Mouse (Mus musculus) forebrain, postnatal 0 days (tissue): ENCODE measurements around the gene Stat3. TPM values are rescaled to one million over a fixed set of nuclear protein-coding genes. Genes with fewer than 3 reads are reported as not detected.
A peak's percentile ranks its signal among the peaks of the same experiment; 100 is the strongest.

Experiments used
- ATAC-seq: fragments of 200-750 bp; cut with Nextera tagmentation; 2 replicates; pipeline ENCODE4 v1.8.0; 2017; ENCODE audit warnings: mild to moderate bottlenecking, moderate library complexity
- DNase-seq: peaks from one replicate; pipeline ENCODE4 v3.0.0-alpha.2; 2015
- H3K27ac ChIP-seq: fragments of 300-500 bp; sonication (generic); 2 replicates; pipeline ENCODE4 v1.5.1; 2014; ENCODE audit warnings: low read depth, mild to moderate bottlenecking, antibody characterized with exemption, low read length, moderate library complexity, mixed read lengths
- H3K27me3 ChIP-seq: fragments of 300-500 bp; sonication (generic); 2 replicates; pipeline ENCODE4 v1.6.1; 2014; ENCODE audit warnings: mild to moderate bottlenecking, low read length, mixed read lengths; ENCODE audit not compliant: insufficient read depth
- H3K36me3 ChIP-seq: fragments of 300-500 bp; sonication (generic); 2 replicates; pipeline ENCODE4 v1.6.1; 2014; ENCODE audit warnings: mild to moderate bottlenecking, moderate library complexity; ENCODE audit not compliant: insufficient read depth
- H3K4me1 ChIP-seq: fragments of 300-500 bp; sonication (generic); 2 replicates; pipeline ENCODE4 v1.6.1; 2014; ENCODE audit warnings: antibody characterized with exemption; ENCODE audit not compliant: insufficient read depth
- H3K4me2 ChIP-seq: fragments of 300-500 bp; sonication (generic); 2 replicates; pipeline ENCODE4 v1.6.1; 2014; ENCODE audit warnings: low read depth, mild to moderate bottlenecking, moderate library complexity
- H3K4me3 ChIP-seq: fragments of 300-500 bp; sonication (generic); 2 replicates; pipeline ENCODE4 v1.5.1; 2014; ENCODE audit warnings: low read depth, low read length, mixed read lengths
- H3K9ac ChIP-seq: fragments of 300-500 bp; sonication (generic); 2 replicates; pipeline ENCODE4 v1.6.1; 2014; ENCODE audit warnings: mild to moderate bottlenecking
- H3K9me3 ChIP-seq: fragments of 300-500 bp; sonication (generic); 2 replicates; pipeline ENCODE4 v1.6.1; 2016; ENCODE audit warnings: low read length
- CTCF ChIP-seq: sonication (generic); IDR thresholded peaks from 2 replicates; pipeline ENCODE4 v1.5.1; 2016; ENCODE audit warnings: antibody characterized with exemption, control low read depth, low read depth
- WGBS: fragments of 180-500 bp; shearing (Covaris S2); extraction: QIAGEN DNeasy Blood & Tissue Kit; methylation state at CpG from one replicate; pipeline ENCODE4 v1.1.7; 2014; 5-methylcytosine and 5-hydroxymethylcytosine counted together
- polyA plus RNA-seq: library from polyadenylated mRNA; unstranded; fragments of >200 nt; fragmentation: Nextera tagmentation; extraction: Ambion mirVana; gene quantifications from 2 replicates; pipeline ENCODE4 v1.2.1, GENCODE M21; 2015
- total RNA-seq: library from RNA; depleted of rRNA; stranded (reverse); fragments of >200 nt; gene quantifications from 2 replicates; pipeline ENCODE4 v1.2.3, GENCODE M21; 2014

Stat3 gene
- total and polyA plus RNA-seq, 2 experiments from 2014 or later, result 31.2 to 42.5 TPM

- Histone ChIP-seq H3K4me3 (no peak overlapping the region), H3K9ac (no peak overlapping the region), H3K27me3 (peaks cover 60% of the 10 kb centered on the region), H3K4me1 (no peaks in the 10 kb centered on the region), H3K4me2 (no peak overlapping the region), H3K36me3 (no peaks in the 10 kb centered on the region), H3K9me3 (no peaks in the 10 kb centered on the region), H3K27ac (no peak overlapping the region)
- WGBS, result 28% methylated on average over 3 of the region's 3 CpGs
- ATAC-seq (no peak), DNase-seq (no peak)
- TF ChIP-seq CTCF, result no peak
These were observed 77.5 kb downstream of the Stat3 start for GRCm38 (mm10) chr11:100861836-100862235.

GRCm38 (mm10) chr11:100861335-100861734 is 78.0 kb downstream of the Stat3 start:
- Histone ChIP-seq H3K9ac (no peak overlapping the region), H3K27me3 (peaks cover 60% of the 10 kb centered on the region), H3K9me3 (no peaks in the 10 kb centered on the region), H3K4me1 (no peaks in the 10 kb centered on the region), H3K4me3 (no peak overlapping the region), H3K36me3 (no peaks in the 10 kb centered on the region), H3K4me2 (no peak overlapping the region), H3K27ac (no peak overlapping the region)
- WGBS, result 91% methylated on average over 7 of the region's 7 CpGs
- DNase-seq (no peak), ATAC-seq (no peak)
- TF ChIP-seq CTCF, result no peak

- Histone ChIP-seq H3K4me1 (no peaks in the 10 kb centered on the region), H3K36me3 (no peaks in the 10 kb centered on the region), H3K9me3 (no peaks in the 10 kb centered on the region), H3K27ac (no peak overlapping the region), H3K4me2 (peak overlapping the region; percentile 51), H3K9ac (0 out of 2 replicates have a peak overlapping the region, but pooled peaks have one; percentile 33), H3K27me3 (peaks cover 56% of the 10 kb centered on the region), H3K4me3 (peak overlapping the region; percentile 35)
- no peak for TF ChIP-seq CTCF
- ATAC-seq (peak; percentile 89), DNase-seq (peak; percentile 35)
- WGBS, result 5% methylated on average over 52 of the region's 55 CpGs
These were observed 78.9 kb downstream of the Stat3 start for GRCm38 (mm10) chr11:100860198-100861048.

- H3K27me3 ChIP-seq, result peaks cover 59% of the 10 kb centered on the region
- H3K27ac ChIP-seq, result no peak overlapping the region
- DNase-seq, result no peak
- 56% methylated on average over 6 of the region's 6 CpGs for WGBS
- H3K4me3 ChIP-seq, result peak overlapping the region; percentile 35
- ATAC-seq, result no peak
- H3K9ac ChIP-seq, result no peak overlapping the region
- no peaks in the 10 kb centered on the region for H3K36me3 ChIP-seq
- no peaks in the 10 kb centered on the region for H3K9me3 ChIP-seq
- TF ChIP-seq CTCF, result no peak
- H3K4me1 ChIP-seq, result no peaks in the 10 kb centered on the region
- H3K4me2 ChIP-seq, result peak overlapping the region; percentile 51; the same call in 1 of the 2 replicates
These were observed 79.7 kb downstream of the Stat3 start for GRCm38 (mm10) chr11:100859579-100860075.

GRCm38 (mm10) chr11:100858935-100859578 is 80.3 kb downstream of the Stat3 start, which contains the start of gene Stat5a:
Stat5a (plus strand) TSS chr11:100859351.
- Histone ChIP-seq H3K4me1 (no peaks in the 10 kb centered on the region), H3K27ac (no peak within 1 kb of the TSS), H3K4me2 (peak within 1 kb of the TSS; percentile 51), H3K4me3 (peak within 1 kb of the TSS; percentile 35), H3K27me3 (peaks cover 58% of the 10 kb centered on the region), H3K9ac (0 out of 2 replicates have a peak within 1 kb of the TSS, but pooled peaks have one; percentile 33), H3K36me3 (no peaks in the 10 kb centered on the region), H3K9me3 (no peaks in the 10 kb centered on the region)
- WGBS, result 38% methylated on average over 9 of the region's 9 CpGs
- DNase-seq (peak; percentile 55), ATAC-seq (peak; percentile 59)
- TF ChIP-seq CTCF, result no peak

GRCm38 (mm10) chr11:100857960-100858359 is 81.4 kb downstream of the Stat3 start:
- no peak overlapping the region for H3K4me2 ChIP-seq
- no peak overlapping the region for H3K27ac ChIP-seq
- no peaks in the 10 kb centered on the region for H3K36me3 ChIP-seq
- H3K9me3 ChIP-seq, result no peaks in the 10 kb centered on the region
- ATAC-seq (no peak), DNase-seq (no peak)
- 54% methylated on average over 6 of the region's 6 CpGs for WGBS
- H3K9ac ChIP-seq, result no peak overlapping the region
- no peak overlapping the region for H3K4me3 ChIP-seq
- H3K27me3 ChIP-seq, result peaks cover 50% of the 10 kb centered on the region
- TF ChIP-seq CTCF, result no peak
- H3K4me1 ChIP-seq, result no peaks in the 10 kb centered on the region

- H3K4me1 ChIP-seq, result no peaks in the 10 kb centered on the region
- no peak overlapping the region for H3K9ac ChIP-seq
- peaks cover 29% of the 10 kb centered on the region for H3K27me3 ChIP-seq
- 91% methylated on average over 4 of the region's 4 CpGs for WGBS
- no peak for TF ChIP-seq CTCF
- no peaks in the 10 kb centered on the region for H3K36me3 ChIP-seq
- DNase-seq, result no peak
- H3K4me3 ChIP-seq, result no peak overlapping the region
- no peaks in the 10 kb centered on the region for H3K9me3 ChIP-seq
- no peak overlapping the region for H3K27ac ChIP-seq
- no peak overlapping the region for H3K4me2 ChIP-seq
- no peak for ATAC-seq
These were observed 84.2 kb downstream of the Stat3 start for GRCm38 (mm10) chr11:100855178-100855577.
